Mouse (Mus musculus): ENCODE data around the gene Akr1d1.

Gene Akr1d1

GRCm38 (mm10) chr6:37567363-37567762, 37.4 kb downstream of the Akr1d1 start:
- peak; percentile 51 for DNase-seq

GRCm38 (mm10) chr6:37571939-37572338, 42.0 kb downstream of the Akr1d1 start:
- DNase-seq = peak; percentile 43

- no peak for DNase-seq
Measured at GRCm38 (mm10) chr6:37572935-37573334, 43.0 kb downstream of the Akr1d1 start.

- DNase-seq = no peak
Measured at GRCm38 (mm10) chr6:37580476-37580875, 50.5 kb downstream of the Akr1d1 start.

DNA sequence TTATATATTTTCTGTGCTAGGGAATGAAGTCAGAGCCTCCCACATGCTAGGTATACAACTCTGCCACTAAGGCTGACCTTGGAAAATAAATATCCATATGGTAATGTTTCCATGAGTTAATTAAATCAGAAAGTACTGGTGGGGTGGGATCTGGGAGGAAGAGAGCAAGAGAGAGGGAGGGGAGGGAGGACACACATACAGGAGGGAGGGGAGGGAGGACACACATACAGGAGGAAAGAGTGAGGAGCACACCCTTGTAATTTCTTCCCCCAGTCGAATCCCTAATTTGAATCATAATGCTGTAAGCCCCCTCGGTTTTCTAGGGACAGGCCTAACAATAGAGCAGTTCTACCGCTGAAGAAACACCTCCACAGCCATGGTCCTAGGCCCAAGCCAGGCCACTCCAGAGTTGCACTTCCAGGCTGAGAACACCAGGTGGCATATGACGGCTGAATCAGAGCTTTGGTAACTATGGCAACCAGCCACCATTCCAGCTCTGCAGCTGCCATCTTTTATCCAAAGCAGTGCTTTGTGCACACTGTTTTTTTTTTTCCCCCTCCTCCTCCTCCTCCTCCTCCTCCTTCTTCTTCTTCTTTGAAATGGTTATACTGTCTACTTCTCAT, 59.5 kb downstream of the Akr1d1 start:
- peak; percentile 92 for DNase-seq

GRCm38 (mm10) chr6:37590800-37591199, 60.8 kb downstream of the Akr1d1 start:
- DNase-seq = no peak

- DNase-seq = peak; percentile 93
Measured at GRCm38 (mm10) chr6:37592101-37593032, 62.4 kb downstream of the Akr1d1 start.

GRCm38 (mm10) chr6:37593033-37593374, 63.0 kb downstream of the Akr1d1 start:
- DNase-seq = no peak

DNA sequence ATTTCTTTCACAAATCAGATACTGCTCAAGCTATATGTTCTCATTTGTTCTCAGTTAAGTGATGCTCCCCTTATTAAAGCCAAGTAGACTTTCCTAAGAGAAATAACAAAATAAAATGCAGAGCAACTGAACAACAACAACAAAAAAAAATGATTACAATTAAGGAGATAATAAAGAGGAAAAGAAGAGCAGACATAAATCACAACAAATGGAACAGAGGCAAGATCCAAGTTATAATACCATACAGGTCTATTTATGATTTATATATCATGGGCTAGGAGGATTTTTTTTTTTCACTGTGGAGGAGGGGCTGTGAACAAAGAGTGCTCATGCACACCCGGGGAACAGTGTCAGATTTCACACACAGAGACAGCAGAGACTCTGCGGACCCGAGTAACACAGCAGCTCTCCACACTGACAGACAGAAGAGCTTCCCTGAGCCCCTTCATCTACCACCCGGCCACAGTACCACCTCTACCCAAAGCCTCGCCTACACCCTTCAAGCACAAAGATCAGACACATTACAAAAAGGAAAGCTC, 63.6 kb downstream of the Akr1d1 start:
- no peak for DNase-seq

- no peak for DNase-seq
Measured at GRCm38 (mm10) chr6:37597088-37597487, 67.1 kb downstream of the Akr1d1 start.

DNA sequence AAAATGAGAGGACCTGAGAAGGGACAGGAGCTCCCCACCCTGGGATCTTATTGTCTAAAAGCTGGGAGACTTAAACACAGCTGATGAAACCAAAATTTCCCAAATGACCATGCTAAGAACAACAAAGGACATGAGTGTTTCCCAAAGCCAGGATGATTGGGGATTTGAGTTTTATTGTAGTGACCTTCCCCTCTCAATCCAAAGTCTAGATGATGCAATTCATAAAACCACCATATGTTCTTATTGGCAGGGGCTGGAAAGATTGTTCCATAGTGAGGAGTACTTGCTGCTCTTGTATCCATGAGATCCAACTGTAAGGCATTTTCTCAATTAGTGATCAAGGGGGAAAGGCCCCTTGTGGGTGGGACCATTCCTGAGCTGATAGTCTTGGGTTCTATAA, 68.1 kb downstream of the Akr1d1 start:
- DNase-seq = no peak

GRCm38 (mm10) chr6:37600976-37601498, 71.1 kb downstream of the Akr1d1 start:
- peak; percentile 84 for DNase-seq

DNA sequence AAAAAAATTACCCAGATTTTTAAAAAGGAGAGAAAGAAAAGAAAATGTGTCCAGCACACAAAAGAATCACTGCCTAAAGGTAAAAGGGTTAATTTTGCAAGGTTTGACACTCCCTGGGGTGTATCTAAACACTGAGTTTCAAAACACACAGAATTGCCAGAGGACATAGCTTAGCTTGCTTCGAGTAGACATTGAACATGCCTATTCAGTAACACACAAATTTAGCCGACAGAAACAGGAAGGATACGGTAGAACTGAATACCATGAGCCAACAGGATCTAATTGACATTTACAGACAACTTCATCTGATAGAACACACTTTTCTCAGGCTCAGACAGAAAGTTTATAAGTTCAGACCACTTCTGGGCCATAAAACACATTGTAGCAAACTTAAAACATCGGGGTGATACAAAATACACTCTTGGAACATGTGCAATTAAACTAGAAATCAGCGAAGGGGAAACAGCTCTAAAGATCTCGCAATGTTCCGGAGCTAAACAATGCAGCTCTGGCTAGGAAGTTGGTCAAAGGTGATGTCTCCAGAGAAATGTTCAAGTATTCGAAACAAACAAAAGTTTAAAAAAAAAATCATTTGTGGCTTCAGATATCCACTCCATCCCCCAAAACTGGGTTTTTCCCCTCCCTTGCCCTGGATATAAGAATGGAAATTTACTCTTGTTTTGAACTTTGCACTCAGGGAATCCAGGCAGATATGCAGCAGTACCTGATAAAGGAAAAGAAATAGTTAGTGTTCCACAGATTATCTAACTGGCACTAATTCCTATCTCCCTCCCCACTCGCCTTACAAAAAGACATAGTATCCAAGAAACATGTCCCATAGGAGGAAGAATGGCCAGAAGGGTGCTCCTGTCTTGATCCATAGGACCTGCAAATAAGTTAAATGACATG, 73.1 kb downstream of the Akr1d1 start:
- peak; percentile 87 for DNase-seq

- peak; percentile 79 for DNase-seq
Measured at GRCm38 (mm10) chr6:37604178-37604883, 74.4 kb downstream of the Akr1d1 start.

- peak; percentile 44 for DNase-seq
Measured at GRCm38 (mm10) chr6:37604884-37605269, 74.9 kb downstream of the Akr1d1 start.

DNA sequence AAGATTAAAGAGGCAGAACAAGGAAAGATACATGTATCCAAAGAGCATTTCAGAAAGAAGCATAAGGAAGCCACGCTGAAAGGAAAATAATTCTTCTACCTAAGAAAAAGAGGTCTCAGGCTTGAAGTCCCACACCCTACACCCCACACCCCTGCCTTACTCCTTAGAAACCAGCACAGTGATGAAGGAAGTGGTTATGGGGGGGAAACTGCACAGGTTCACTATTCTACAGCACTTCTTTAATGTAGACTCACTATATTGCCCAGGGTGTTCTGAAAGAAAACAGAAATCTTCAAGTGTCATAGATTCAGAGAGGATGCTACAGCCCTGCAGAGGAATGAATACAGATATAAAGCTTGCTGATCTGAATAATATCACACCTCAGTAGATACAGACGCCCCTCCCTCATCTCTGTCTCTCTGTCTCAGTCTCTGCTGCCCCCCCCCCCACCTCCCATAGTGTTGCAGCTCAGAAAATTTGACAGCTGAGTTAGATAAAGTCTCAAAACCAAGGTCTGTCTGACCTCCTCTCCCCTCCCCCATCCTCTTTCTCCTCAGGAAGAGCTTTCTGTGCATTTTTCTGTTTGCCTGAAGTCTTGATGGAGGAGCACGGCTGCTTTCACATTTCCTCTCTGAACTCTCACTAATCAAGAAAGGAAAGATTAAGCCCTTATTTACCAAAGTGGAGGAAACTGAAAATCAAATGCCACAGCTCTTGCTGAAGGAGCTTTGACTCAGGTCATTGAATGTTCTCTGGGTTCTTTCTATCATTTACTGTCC, 77.7 kb downstream of the Akr1d1 start:
- peak; percentile 37 for DNase-seq

GRCm38 (mm10) chr6:37612603-37613284, 82.8 kb downstream of the Akr1d1 start:
- peak; percentile 74 for DNase-seq

DNA sequence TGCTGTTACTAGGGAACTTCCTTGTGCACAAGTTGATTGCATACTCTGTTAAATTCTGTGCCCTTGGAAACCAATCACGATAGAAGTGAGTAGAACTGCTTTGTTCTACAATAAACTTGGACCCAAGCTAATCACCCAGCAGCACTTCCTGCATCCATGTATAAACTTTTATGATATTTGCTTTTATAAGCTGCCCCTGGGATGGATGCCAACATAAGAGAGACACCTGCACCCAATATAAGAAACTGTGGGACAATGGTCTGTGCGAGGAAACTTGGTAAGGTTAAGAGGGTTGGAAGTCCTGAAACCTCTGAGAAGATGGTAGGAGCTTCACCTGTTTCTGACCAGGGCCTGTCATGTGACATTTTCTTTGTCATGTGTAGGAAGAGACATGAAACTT, 85.5 kb downstream of the Akr1d1 start:
- DNase-seq = peak; percentile 12

- DNase-seq = peak; percentile 77
Measured at GRCm38 (mm10) chr6:37616136-37616535, 86.2 kb downstream of the Akr1d1 start.

DNA sequence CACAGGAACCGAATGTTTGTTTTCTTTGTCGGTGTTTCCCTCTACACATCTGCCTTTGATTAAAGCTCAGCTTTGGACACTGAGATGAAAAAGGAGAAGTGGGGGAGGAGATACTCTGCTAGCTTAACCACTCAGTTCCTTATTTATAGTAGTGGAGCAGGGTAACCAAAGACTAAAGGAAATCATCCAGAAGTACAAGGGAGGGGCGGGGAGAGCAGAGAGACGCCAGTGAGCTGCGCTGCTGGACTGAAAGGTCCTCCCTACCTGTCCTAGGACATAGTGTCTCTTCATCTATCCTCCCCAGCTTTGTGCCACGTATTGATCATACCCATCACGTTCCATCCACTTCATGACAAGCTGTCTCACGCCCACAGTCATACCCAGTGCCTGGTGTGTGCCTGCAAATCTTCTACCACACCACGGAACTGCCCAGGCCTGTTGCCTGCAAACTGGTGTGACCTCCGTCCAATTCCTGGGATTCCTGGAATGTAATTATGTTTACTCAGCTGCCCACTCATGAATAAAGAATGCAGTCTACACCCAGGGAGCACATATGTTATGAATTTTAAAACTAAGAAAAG, 87.5 kb downstream of the Akr1d1 start:
- peak; percentile 96 for DNase-seq

All from heart, adult 11 months (tissue).